Mouse (Mus musculus) activated CD4-positive, CD25-positive, alpha-beta regulatory T cell, adult 4 months (primary cell): ENCODE results near the gene Tas2r120. TPM values are rescaled to one million over a fixed set of nuclear protein-coding genes. Genes with fewer than 3 reads are reported as not detected.
"Not testable (repeated sequence)": the region's sequence is repeated elsewhere in the genome, so short reads cannot be mapped to it uniquely, and the experiment has no call there.

ENCODE experiments used
- ATAC-seq: one replicate; pipeline ENCODE4 v1.8.0; 2017
- polyA plus RNA-seq, 2 experiments: library from polyadenylated mRNA; unstranded; fragments of 100-300 nt; shearing (Covaris generic); gene quantifications; one replicate each; pipeline ENCODE4 v1.2.1; 2017

Tas2r120 gene
- polyA plus RNA-seq, result not detected

DNA sequence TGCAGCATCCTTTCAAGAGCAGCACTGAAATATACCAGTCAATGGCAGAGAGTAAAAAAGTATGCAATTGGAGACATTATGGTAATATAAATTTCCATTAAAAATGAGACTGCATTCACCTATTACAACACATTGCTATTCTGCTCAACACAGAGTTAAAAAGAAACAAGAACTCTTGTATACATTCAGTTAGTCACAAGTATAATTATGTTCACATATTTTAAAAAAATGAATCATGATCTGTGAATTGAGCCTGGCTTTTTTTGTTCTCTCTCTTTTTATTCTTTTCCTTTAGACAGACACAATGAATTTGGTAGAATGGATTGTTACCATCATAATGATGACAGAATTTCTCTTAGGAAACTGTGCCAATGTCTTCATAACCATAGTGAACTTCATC is at the start of gene Tas2r120:
Tas2r120 (plus strand) TSS at position 301 of the 400 bp plus-strand sequence.
- ATAC-seq, result no peak

DNA sequence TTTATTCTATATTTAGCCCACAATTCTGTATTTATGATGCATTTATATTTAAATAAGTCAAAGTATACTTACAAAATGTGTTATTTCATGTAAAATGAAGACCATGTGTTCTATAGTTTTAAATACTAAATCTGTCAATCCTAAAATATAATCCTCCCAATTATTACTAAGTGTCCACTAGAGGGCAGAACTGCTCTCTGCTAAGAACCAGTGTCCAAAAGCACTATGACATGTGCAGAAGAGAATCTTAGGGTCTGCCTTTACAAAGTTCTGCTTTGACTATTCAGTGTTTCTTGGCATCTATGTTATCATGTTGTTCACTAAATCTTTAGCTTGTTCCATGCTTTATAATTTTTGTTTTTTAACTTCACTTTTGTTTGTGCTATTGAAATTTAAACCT is 7.4 kb upstream of the Tas2r120 start:
- no peak for ATAC-seq

DNA sequence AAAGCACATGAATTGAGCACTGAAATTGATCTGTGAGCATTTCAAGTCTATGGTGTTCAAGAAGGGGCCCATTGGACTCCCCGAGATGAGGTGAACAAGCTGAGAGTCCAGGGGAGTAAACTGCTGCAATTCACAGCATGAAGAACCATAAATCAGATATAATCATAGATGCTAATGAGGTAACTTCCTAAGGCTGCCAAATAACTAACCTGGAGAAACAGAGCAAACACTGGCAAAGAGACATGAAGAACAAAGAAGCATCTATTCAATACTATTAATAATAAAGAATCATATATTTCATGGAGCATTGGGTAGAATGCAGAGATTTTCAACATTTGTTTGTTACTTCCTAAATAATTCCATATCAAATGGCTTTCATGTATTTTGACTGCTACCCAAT is 5.3 kb upstream of the Tas2r120 start, which contains the start of gene A630073D07Rik:
A630073D07Rik (minus strand) TSS at position 101 of the 400 bp plus-strand sequence.
- no peak for ATAC-seq

DNA sequence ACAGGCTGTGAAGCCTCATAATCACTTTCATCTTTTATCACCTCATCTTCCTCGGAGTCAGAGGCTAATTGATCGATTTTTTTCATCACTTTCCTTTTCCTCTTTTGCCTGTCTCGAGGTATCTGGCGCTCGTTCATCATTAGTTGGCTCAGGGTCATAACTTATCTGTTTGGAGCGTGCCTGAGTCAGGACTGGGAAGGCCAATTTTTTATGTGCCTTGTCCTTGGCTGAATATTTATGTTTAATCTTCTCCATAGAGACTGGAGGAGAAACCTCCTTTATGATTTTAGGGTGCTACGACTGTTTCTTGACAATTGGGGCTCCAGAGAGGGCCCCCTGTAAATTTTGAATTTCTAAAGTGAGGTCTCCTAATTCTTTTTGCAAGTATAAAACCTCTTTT is 34.8 kb downstream of the Tas2r120 start:
- ATAC-seq, result not testable (repeated sequence)

DNA sequence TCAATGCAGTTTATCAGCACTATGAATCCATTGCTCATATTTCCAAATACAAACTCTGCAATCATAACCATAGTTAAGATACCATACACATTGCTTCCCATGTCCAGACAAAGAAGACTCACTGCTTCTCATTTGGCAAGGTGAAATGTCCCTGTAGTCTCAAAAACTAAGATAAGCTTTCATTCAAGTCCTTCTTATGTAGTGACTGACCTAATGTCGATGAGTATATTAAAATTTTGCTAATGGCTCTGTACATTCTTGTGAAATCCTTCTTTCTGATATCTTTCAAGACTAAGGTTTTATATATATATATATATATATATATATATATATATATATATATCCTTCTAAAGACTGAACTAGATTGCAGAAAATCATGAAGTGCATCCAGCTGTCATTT is 44.2 kb downstream of the Tas2r120 start, which contains the start of gene Tas2r121:
Tas2r121 (minus strand) TSS at position 101 of the 400 bp plus-strand sequence.
- ATAC-seq, result no peak

Other genes starting within 250 kb of the Tas2r120 start
- gene Prh1, start 87.1 kb upstream of the Tas2r120 start, polyA plus RNA-seq, result not detected
- not detected for gene Prp2, start 61.0 kb upstream of the Tas2r120 start, polyA plus RNA-seq
- gene A630073D07Rik, start 5.4 kb upstream of the Tas2r120 start, polyA plus RNA-seq, result not detected
- gene Tas2r121, start 44.1 kb downstream of the Tas2r120 start, polyA plus RNA-seq, result not detected
- gene Tas2r122, start 55.0 kb downstream of the Tas2r120 start, polyA plus RNA-seq, result not detected
- not detected for gene Tas2r115, start 81.1 kb downstream of the Tas2r120 start, polyA plus RNA-seq
- not detected for gene Tas2r124, start 97.8 kb downstream of the Tas2r120 start, polyA plus RNA-seq
- not detected for gene Tas2r102, start 105.2 kb downstream of the Tas2r120 start, polyA plus RNA-seq
- gene Tas2r136, start 121.2 kb downstream of the Tas2r120 start, polyA plus RNA-seq, result not detected
- gene Tas2r117, start 145.9 kb downstream of the Tas2r120 start, polyA plus RNA-seq, result not detected
- gene Tas2r123, start 190.2 kb downstream of the Tas2r120 start, polyA plus RNA-seq, result not detected
- not detected for gene Tas2r116, start 198.5 kb downstream of the Tas2r120 start, polyA plus RNA-seq
- gene Tas2r110, start 211.1 kb downstream of the Tas2r120 start, polyA plus RNA-seq, result not detected
- not detected for gene Tas2r113, start 236.1 kb downstream of the Tas2r120 start, polyA plus RNA-seq